Mouse (Mus musculus) megakaryocyte, embryonic 14.5 days (primary cell): ENCODE measurements around the gene Cd99l2.

Experiments used
- FLI1 ChIP-seq: IDR thresholded peaks from 2 replicates; pipeline ENCODE4 v1.6.1; 2012; ENCODE audit warnings: low read length, inconsistent platforms, mixed read lengths
- GATA1 ChIP-seq: IDR thresholded peaks from 3 replicates; pipeline ENCODE4 v1.6.1; 2012; ENCODE audit warnings: mixed read lengths, low read length, inconsistent platforms, borderline replicate concordance

DNA sequence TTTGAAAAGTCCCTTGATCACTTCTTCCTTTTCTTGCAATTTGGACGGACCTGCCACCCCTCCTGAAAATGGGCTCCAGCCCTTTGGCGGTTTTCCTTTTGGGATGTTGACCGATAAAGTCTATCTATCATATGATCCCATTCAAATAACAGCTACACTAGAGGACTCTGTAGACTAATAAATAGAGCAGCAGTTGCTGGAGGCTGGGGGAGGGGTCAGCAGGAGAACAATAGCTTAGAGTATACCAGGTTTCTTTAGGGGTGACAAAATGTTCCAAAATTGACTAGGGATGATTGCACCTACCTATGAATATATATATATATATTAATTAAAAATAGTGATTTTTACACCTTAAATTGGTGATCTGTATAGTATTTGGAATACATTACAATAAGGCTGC, 35.5 kb upstream of the Cd99l2 start:
- TF ChIP-seq GATA1 (no peak), FLI1 (no peak)
